Mouse (Mus musculus) MEL (cell line): ENCODE data around the gene Fam19a3. TPM values are rescaled to one million over a fixed set of nuclear protein-coding genes. Genes with fewer than 3 reads are reported as not detected.

ENCODE experiments used
- DNase-seq: peaks from one replicate; pipeline ENCODE4 v3.0.0; 2011; ENCODE audit warnings: low read depth, low spot score
- H3K27ac ChIP-seq: 2 replicates; pipeline ENCODE4 v1.5.1; 2012; ENCODE audit warnings: low read depth, mild to moderate bottlenecking, control low read depth, low read length, moderate library complexity; ENCODE audit not compliant: control insufficient read depth
- H3K27me3 ChIP-seq, 2 experiments: fragments of 150-350 bp in 1 of 2; sonication (generic) in 1 of 2; 2 replicates each; pipeline ENCODE4 v1.6.1; 2012; ENCODE audit warnings: low read length in 2 of 2, mild to moderate bottlenecking in 2 of 2, improper control_type of control experiment in 1 of 2, moderate library complexity in 1 of 2; ENCODE audit not compliant: insufficient read depth in 2 of 2, control insufficient read depth in 1 of 2
- H3K36me3 ChIP-seq, 2 experiments: 2 replicates each; pipeline ENCODE4 v1.6.1; 2012 to 2014; ENCODE audit warnings: low read length in 2 of 2, improper control_type of control experiment in 1 of 2, inconsistent platforms in 1 of 2, mild to moderate bottlenecking in 1 of 2; ENCODE audit not compliant: insufficient read depth in 2 of 2, control insufficient read depth in 1 of 2
- H3K4me1 ChIP-seq, 2 experiments: fragments of 150-350 bp in 1 of 2; sonication (generic) in 1 of 2; 2 replicates each; pipeline ENCODE4 v1.6.1; 2012; ENCODE audit warnings: low read length in 2 of 2, improper control_type of control experiment in 1 of 2, mild to moderate bottlenecking in 1 of 2; ENCODE audit not compliant: insufficient read depth in 2 of 2, control insufficient read depth in 1 of 2
- H3K4me3 ChIP-seq, 2 experiments: fragments of 150-350 bp in 1 of 2; sonication (generic) in 1 of 2; 2 replicates each; pipeline ENCODE4 v1.5.1; 2012; ENCODE audit warnings: low read depth in 2 of 2, low read length in 2 of 2, mild to moderate bottlenecking in 2 of 2, moderate library complexity in 2 of 2, control low read depth in 1 of 2, improper control_type of control experiment in 1 of 2; ENCODE audit not compliant: control insufficient read depth in 1 of 2, insufficient read depth in 1 of 2
- H3K79me2 ChIP-seq: 2 replicates; pipeline ENCODE4 v1.6.1; 2012; ENCODE audit warnings: mild to moderate bottlenecking, low read length, moderate library complexity; ENCODE audit not compliant: control insufficient read depth, poor library complexity, insufficient read depth
- H3K9ac ChIP-seq: 2 replicates; pipeline ENCODE4 v1.6.1; 2012; ENCODE audit warnings: low read depth, mild to moderate bottlenecking, control low read depth, low read length, moderate library complexity; ENCODE audit not compliant: control insufficient read depth, poor library complexity, severe bottlenecking
- H3K9me3 ChIP-seq: fragments of 150-350 bp; sonication (generic); replicated peaks from 2 replicates; pipeline ENCODE4 v1.6.1; 2012; ENCODE audit warnings: mild to moderate bottlenecking, low read length, improper control_type of control experiment, moderate library complexity; ENCODE audit not compliant: insufficient read depth
- E2F4 ChIP-seq: IDR thresholded peaks from 2 replicates; pipeline ENCODE4 v1.6.1; 2011; ENCODE audit warnings: low read depth, low read length, improper control_type of control experiment, borderline replicate concordance
- HCFC1 ChIP-seq: IDR thresholded peaks from 2 replicates; pipeline ENCODE4 v1.6.1; 2012; ENCODE audit warnings: low read depth, mild to moderate bottlenecking, inconsistent platforms, low read length, improper control_type of control experiment, moderate library complexity
- NELFE ChIP-seq: IDR thresholded peaks from 2 replicates; pipeline ENCODE4 v1.6.1; 2011; ENCODE audit warnings: low read depth, low read length, improper control_type of control experiment
- POLR2AphosphoS2 ChIP-seq: IDR thresholded peaks from 2 replicates; pipeline ENCODE4 v1.6.1; 2011; ENCODE audit warnings: low read length, improper control_type of control experiment
- TAL1 ChIP-seq: IDR thresholded peaks from 2 replicates; pipeline ENCODE4 v1.6.1; 2012; ENCODE audit warnings: mild to moderate bottlenecking, inconsistent platforms, low read length, moderate library complexity, mixed read lengths
- TBP ChIP-seq: IDR thresholded peaks from 2 replicates; pipeline ENCODE4 v1.8.0; 2011; ENCODE audit warnings: low read depth, low read length, improper control_type of control experiment
- TCF12 ChIP-seq: IDR thresholded peaks from 2 replicates; pipeline ENCODE4 v1.6.1; 2014; ENCODE audit warnings: low read depth, mild to moderate bottlenecking, inconsistent platforms, low read length, improper control_type of control experiment, moderate library complexity
- UBTF ChIP-seq: IDR thresholded peaks from 2 replicates; pipeline ENCODE4 v1.6.1; 2012; ENCODE audit warnings: low read depth, mild to moderate bottlenecking, inconsistent platforms, low read length, improper control_type of control experiment, moderate library complexity, borderline replicate concordance; ENCODE audit not compliant: insufficient read depth
- USF2 ChIP-seq, 2 experiments: IDR thresholded peaks; 2 replicates each; pipeline ENCODE4 v1.6.1; 2011 to 2012; ENCODE audit warnings: improper control_type of control experiment in 2 of 2, low read length in 2 of 2, borderline replicate concordance in 1 of 2, inconsistent platforms in 1 of 2, low read depth in 1 of 2, mild to moderate bottlenecking in 1 of 2; ENCODE audit not compliant: insufficient read depth in 1 of 2
- ZKSCAN1 ChIP-seq: IDR thresholded peaks from 2 replicates; pipeline ENCODE4 v1.6.1; 2012; ENCODE audit warnings: low read depth, mild to moderate bottlenecking, inconsistent platforms, low read length, improper control_type of control experiment, moderate library complexity
- ZMIZ1 ChIP-seq: IDR thresholded peaks from 2 replicates; pipeline ENCODE4 v1.6.1; 2012; ENCODE audit warnings: low read depth, mild to moderate bottlenecking, inconsistent platforms, low read length, improper control_type of control experiment, moderate library complexity
- ZNF384 ChIP-seq: IDR thresholded peaks from 2 replicates; pipeline ENCODE4 v1.6.1; 2012; ENCODE audit warnings: low read depth, mild to moderate bottlenecking, inconsistent platforms, low read length, improper control_type of control experiment
- polyA plus RNA-seq, 2 experiments: library from polyadenylated mRNA; stranded (reverse) in 1 of 2; unstranded in 1 of 2; fragments of >175 nt in 1 of 2; fragments of >200 nt in 1 of 2; gene quantifications; 2 replicates each; pipeline versions ENCODE4 v1.2.1 to v1.2.4; 2012; ENCODE audit warnings: low replicate concordance in 2 of 2, low read depth in 1 of 2; ENCODE audit not compliant: insufficient read length in 2 of 2, insufficient read depth in 1 of 2, missing spikeins in 1 of 2
- total RNA-seq: library from RNA; depleted of rRNA; stranded (reverse); fragments of 300-350 nt; gene quantifications from 2 replicates; pipeline ENCODE4 v1.2.3, GENCODE M21; 2012

Fam19a3 gene
- total and polyA plus RNA-seq, 3 experiments = 0.03 TPM; not detected in 2

DNA sequence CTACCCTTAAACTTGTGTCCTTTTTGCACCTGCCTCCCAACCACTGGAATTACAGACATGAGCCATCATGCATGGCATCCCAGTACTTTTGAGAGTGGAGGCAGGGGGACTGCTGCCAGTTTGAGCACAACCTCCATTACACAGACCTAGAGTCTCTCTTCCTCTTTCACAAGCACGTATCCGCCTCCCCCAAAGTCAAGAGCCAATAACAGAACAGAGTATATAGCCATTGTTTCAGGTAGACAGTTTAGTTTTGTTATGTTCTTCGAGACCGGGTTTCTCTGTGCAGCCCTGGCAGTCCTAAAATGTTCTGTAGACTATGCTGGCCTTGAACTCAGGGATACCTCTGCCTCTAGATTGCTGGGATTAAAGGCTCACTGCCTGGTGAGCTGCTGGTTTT, 30.6 kb upstream of the Fam19a3 start:
- H3K27ac ChIP-seq = no peak overlapping the region
- no peak overlapping the region for H3K4me3 ChIP-seq
- no peak for DNase-seq
- H3K36me3 ChIP-seq = peaks cover 0 to 4% of the 10 kb centered on the region in 2 experiments; a peak in 1 of 4 replicates
- no peaks in the 10 kb centered on the region for H3K27me3 ChIP-seq
- H3K79me2 ChIP-seq = no peaks in the 10 kb centered on the region
- H3K9ac ChIP-seq = no peak overlapping the region
- TF ChIP-seq UBTF = no peak
- TF ChIP-seq ZMIZ1 = no peak
- no peak for TF ChIP-seq ZNF384
- no peak for TF ChIP-seq POLR2AphosphoS2
- TF ChIP-seq USF2 (IDR thresholded peaks at IDR 0.05; ENCODE audit: borderline replicate concordance in 1 of 2, insufficient read depth in 1 of 2, low read depth in 1 of 2, low read length in 2 of 2) = no peak
- TF ChIP-seq HCFC1 = no peak
- no peak for TF ChIP-seq ZKSCAN1
- H3K4me1 ChIP-seq = peaks cover 0 to 8% of the 10 kb centered on the region in 2 experiments; a peak in 2 of 4 replicates
- no peaks in the 10 kb centered on the region for H3K9me3 ChIP-seq

DNA sequence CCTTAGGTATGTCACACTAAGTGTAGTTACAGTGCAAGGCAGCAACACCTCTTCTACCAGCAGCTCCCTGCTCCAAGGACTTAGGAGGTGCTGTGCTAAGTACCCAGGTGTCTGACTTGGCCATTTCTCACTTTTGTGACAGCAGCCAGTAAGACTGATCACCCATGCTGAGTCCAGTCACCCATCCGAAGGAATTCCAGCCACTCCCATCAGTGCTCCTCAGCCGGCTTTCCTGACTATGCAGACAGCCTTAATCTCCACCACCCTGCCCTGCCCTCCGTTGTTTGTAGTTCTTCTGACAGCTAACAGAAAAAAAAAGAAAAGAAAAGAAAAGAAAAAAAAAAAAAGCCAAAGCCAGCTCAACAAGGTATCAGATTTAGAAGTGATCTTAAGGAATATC, 30.1 kb upstream of the Fam19a3 start:
- Histone ChIP-seq H3K36me3 (no peaks in the 10 kb centered on the region), H3K4me3 (no peak overlapping the region), H3K79me2 (no peaks in the 10 kb centered on the region), H3K9me3 (no peaks in the 10 kb centered on the region), H3K27ac (no peak overlapping the region), H3K4me1 (0 out of 4 replicates have a peak, but pooled peaks cover 0 to 5% of the 10 kb centered on the region in 2 experiments), H3K9ac (no peak overlapping the region), H3K27me3 (no peaks in the 10 kb centered on the region)
- no peak for TF ChIP-seq TCF12
- TF ChIP-seq E2F4 = no peak
- no peak for TF ChIP-seq TBP
- no peak for DNase-seq

DNA sequence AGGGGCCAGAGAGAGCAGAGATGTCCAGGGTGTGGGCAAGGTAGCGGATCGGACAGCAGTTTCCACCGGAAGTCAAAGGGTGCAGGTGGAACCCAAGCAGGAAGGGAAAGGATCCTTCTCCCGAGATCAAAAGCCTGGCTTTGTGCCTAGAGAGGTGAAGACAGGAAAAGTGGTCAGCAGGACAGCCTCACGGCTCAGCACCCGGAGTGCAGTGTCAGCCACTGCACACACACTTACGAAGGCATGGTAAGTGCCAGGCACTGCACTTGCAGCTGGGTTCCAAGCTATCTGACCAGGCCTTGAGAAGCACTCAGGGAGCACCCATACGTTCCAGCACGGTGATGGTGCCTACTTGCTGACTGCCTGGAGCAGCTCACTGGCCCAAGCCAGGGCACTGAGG, 23.9 kb upstream of the Fam19a3 start:
- Histone ChIP-seq H3K79me2 (no peaks in the 10 kb centered on the region), H3K4me3 (no peak overlapping the region), H3K9me3 (no peaks in the 10 kb centered on the region), H3K4me1 (no peaks in the 10 kb centered on the region), H3K27ac (no peak overlapping the region), H3K36me3 (peaks cover 0 to 2% of the 10 kb centered on the region in 2 experiments; a peak in 1 of 4 replicates), H3K9ac (no peak overlapping the region), H3K27me3 (no peaks in the 10 kb centered on the region)
- DNase-seq = no peak
- TF ChIP-seq ZNF384 (no peak), TAL1 (no peak), NELFE (no peak), TCF12 (no peak), UBTF (no peak)
